Mouse (Mus musculus) liver, adult 2 months (tissue): ENCODE data around the gene Peli2.

Experiments used
- CTCF ChIP-seq: fragments of 200-500 bp; IDR thresholded peaks from 2 replicates; pipeline ENCODE4 v1.5.1; 2011; ENCODE audit warnings: low read depth, low read length, control low read depth
- POLR2A ChIP-seq: fragments of 200-500 bp; IDR thresholded peaks from 2 replicates; pipeline ENCODE4 v1.6.1; 2011; ENCODE audit warnings: low read length, control low read depth; ENCODE audit not compliant: insufficient read depth; ENCODE audit errors: extremely low read depth

DNA sequence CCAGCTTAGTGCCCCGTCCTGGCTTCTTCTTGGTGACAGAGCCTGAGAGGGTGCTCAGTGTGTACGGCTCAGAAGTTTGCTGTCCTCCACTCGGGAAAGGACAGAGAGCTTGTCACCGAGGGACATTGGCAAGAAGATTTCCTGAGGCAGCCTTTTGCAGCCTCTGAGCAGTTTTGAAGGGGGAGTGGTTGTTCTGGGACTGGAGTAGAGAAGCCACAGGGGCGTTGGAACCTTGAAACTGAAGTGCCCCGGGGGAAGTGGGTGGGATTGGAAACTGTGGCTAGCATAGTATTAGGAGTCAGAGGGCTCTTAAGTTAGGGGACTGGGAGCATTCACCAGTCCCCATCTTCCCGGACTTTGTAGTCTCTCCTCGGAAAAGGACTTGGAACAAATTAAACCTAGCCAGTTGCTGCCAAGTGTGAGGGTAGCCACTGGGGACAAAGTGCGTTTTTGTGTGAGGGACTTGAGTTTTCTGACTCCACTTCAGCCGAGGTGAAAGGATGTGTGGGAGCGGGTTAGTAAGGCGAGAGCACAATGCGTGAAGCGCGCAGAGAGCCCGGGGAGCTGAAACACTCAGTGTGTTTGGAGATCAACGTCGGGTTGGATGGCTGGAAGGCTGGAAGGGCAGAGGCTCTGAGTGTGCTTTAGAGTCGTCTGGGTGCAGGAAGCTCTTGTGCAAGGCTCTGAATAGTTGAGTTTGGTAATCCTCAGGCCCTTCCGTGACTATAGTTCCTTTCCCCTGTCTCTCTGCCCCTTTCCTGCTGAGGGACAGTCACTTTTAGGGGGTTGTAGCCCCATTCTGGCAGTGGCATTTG, 10.3 kb downstream of the Peli2 start:
- TF ChIP-seq CTCF (no peak), POLR2A (no peak)
